Mouse (Mus musculus): ENCODE measurements around the gene Tet3.

- TF ChIP-seq CTCF (IDR thresholded peaks at IDR 0.05; ENCODE audit: low read depth) (no peak), EP300 (IDR thresholded peaks at IDR 0.05; ENCODE audit: low read depth) (no peak)
Observed at GRCm38 (mm10) chr6:83459034-83459644, at the start of gene Tet3.

Measured in liver, postnatal 0 days (tissue).